Mouse (Mus musculus): ENCODE results near the gene Slc38a7. TPM values are rescaled to one million over a fixed set of nuclear protein-coding genes. Genes with fewer than 3 reads are reported as not detected.

Slc38a7 gene
- 1 to 10 TPM; 6.7 to 6.8 TPM for total RNA-seq (2021)
- long read RNA-seq, experiment 1, transcript Slc38a7-204 (12 exons, 3,315 nt): major isoform, 10 of 15 reads
- long read RNA-seq, experiment 1, partial matches to known transcripts: 1 of 15 reads
- long read RNA-seq, experiment 1, other reads (novel, unspliced or antisense): 4 of 15 reads
- long read RNA-seq, experiment 2, transcript Slc38a7-204 (12 exons, 3,315 nt): major isoform, 7 of 10 reads
- long read RNA-seq, experiment 2, partial matches to known transcripts: 2 of 10 reads
- long read RNA-seq, experiment 2, other reads (novel, unspliced or antisense): 0 of 10 reads

GRCm38 (mm10) chr8:95853102-95853843 is at the start of gene Slc38a7:
Gene Slc38a7 (minus strand): TSS chr8:95853539.
- Histone ChIP-seq H3K27ac (peak within 1 kb of the TSS; percentile 88), H3K4me3 (peak within 1 kb of the TSS; percentile 90)
- intact Hi-C loops (cut with DNase I): no loop called here
- peak; percentile 76 for DNase-seq
- TF ChIP-seq CTCF (IDR thresholded peaks at IDR 0.05): no peak

- no peak for DNase-seq
- no peak overlapping the region for H3K4me3 ChIP-seq
- H3K27ac ChIP-seq: no peak overlapping the region
- intact Hi-C loops (cut with DNase I): no loop called here
- no peak for TF ChIP-seq CTCF (IDR thresholded peaks at IDR 0.05)
Measured at GRCm38 (mm10) chr8:95901864-95902263, 48.5 kb upstream of the Slc38a7 start.

GRCm38 (mm10) chr8:95893701-95894100 is 40.4 kb upstream of the Slc38a7 start:
- Histone ChIP-seq H3K4me3 (no peak overlapping the region), H3K27ac (no peak overlapping the region)
- no peak for TF ChIP-seq CTCF (IDR thresholded peaks at IDR 0.05)
- no peak for DNase-seq
- intact Hi-C loops (cut with DNase I): no loop called here

DNA sequence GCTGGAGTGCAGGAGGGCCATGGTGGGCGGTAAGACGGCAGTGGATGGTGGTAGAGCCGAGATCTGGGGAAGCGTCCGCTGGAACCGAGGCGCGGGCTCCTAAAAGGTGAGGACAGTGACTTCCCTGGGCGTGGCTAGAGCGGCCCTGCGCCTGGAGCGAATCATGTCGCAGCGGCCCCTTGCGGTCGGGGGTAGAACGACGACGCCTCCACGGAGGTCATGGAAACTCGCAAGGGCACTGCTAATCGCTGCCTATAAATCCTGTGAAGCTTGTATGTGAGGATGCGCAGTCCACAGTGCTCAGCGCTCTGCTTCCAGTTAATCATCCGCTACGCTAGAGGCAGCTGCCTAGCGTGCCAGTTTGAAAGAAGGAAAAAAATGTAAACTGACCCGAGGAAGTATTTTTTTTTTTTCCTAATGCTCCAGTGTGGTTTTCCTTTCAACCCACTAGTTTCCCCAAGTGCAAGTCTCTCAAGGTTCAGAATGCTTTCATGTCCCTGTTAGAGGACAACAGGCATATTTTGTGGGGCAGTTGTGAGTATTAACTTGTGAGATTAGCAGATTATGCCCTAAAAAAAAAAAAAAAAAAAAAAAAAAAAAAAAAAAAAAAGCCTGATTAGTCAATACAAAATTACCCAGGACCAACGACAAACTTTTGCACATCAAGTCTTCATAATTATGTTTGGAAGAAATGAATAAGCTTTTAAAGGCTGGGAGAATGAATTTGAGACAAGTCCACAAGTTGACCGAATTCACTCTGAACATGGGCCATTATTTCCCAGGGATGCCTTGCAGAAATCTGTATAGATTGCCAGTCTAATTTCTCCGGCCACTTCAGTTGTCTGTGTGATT is 35.2 kb upstream of the Slc38a7 start, which contains the start of gene Got2:
Gene Got2 (minus strand): TSS at position 263 of the 852 bp plus-strand sequence.
- TF ChIP-seq CTCF (IDR thresholded peaks at IDR 0.05): peak; percentile 95
- intact Hi-C loops (cut with DNase I): no loop called here
- Histone ChIP-seq H3K4me3 (peak within 1 kb of the TSS; percentile 80), H3K27ac (peak within 1 kb of the TSS; percentile 98)
- peak; percentile 93 for DNase-seq

DNA sequence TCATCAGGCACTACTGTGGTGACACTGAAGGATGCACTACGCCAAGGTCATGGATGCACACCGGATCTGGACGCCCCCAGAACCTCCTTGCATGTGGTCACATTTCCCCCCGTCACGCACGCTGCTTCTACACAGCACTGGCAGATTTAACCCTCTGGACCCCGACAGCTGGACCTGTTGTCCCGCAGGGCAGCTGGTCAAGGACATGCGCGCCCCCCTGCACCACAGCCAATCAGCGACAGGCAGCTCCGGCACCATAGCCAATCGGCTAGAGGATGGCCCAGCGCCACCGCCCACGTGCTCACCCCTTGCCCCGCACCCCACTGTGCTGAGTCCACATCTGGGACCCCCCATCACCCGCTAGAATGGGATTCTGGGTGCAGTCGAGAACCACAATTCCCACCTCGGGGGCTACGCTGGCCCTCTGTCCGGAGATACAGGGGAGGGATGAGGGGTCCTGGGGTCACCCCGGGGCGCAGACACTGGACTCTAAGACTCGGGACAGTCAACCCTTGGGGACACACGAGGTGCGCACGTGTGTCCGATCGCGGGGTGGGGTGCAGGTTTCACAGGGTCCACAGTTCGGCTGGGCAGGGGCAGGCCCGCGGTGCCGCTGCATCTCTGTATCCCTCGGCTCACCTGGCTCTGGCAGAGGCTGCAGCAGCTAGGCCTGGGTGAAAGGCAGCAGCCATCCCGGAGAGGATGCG is 34.4 kb upstream of the Slc38a7 start:
- DNase-seq: peak; percentile 95
- intact Hi-C loops (cut with DNase I): no loop called here

GRCm38 (mm10) chr8:95886647-95887577 is 33.6 kb upstream of the Slc38a7 start:
- DNase-seq: peak; percentile 81
- Histone ChIP-seq H3K27ac (peak overlapping the region; percentile 98), H3K4me3 (peak overlapping the region; percentile 80)
- no peak for TF ChIP-seq CTCF (IDR thresholded peaks at IDR 0.05)
- intact Hi-C loops (cut with DNase I): no loop called here

More for the DNA sequence above, 34.4 kb upstream of the Slc38a7 start:
- TF ChIP-seq CTCF (IDR thresholded peaks at IDR 0.05): no peak
- Histone ChIP-seq H3K4me3 (peak overlapping the region; percentile 80), H3K27ac (peak overlapping the region; percentile 98)

DNA sequence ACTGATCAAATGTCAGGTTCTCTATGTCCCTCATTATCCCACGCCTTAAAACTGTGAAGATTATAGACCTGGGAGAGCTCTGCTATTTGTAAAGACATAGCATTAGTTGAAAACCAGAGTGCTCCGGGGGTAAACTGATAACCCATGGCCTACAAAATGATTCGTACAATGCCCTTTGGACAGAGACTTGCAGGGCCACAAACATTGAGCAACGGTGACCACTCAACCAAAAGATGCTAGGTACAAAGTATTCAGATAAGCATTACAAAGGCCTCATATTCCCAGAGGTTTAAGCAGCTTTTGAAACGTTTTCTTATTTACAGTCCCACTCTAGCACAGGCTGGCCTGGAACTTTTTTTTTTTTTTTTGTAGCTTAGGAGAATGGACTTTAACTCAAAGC is 32.6 kb upstream of the Slc38a7 start:
- intact Hi-C loops (cut with DNase I): no loop called here
- no peak for DNase-seq
- Histone ChIP-seq H3K27ac (peak overlapping the region; percentile 98), H3K4me3 (peak overlapping the region; percentile 80)
- no peak for TF ChIP-seq CTCF (IDR thresholded peaks at IDR 0.05)

- intact Hi-C loops (cut with DNase I): no loop called here
- Histone ChIP-seq H3K27ac (peak overlapping the region; percentile 98), H3K4me3 (peak overlapping the region; percentile 80)
- TF ChIP-seq CTCF (IDR thresholded peaks at IDR 0.05): no peak
- peak; percentile 39 for DNase-seq
Measured at GRCm38 (mm10) chr8:95885271-95885841, 32.0 kb upstream of the Slc38a7 start.

DNA sequence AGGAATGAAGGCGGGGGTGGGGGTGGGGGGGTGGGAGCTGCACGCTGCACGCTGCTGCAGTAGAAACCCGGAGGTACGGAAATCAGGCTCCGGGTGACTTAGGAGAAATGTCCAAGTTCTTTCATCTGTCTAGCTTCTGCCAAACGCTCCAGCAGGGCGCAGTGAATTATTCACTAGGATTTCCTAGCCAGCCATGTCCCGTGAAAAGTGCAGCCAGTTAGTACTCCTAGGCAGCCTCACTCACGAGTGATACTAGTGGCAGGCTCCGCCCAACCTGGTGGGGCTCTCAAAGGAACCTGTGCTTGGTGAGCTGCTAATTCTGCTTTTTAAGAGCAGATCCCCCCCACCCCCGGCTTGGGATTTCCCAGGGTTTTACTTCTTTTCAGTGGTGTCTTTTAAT is 31.2 kb upstream of the Slc38a7 start:
- DNase-seq: peak; percentile 29
- intact Hi-C loops (cut with DNase I): no loop called here
- TF ChIP-seq CTCF (IDR thresholded peaks at IDR 0.05): no peak
- Histone ChIP-seq H3K27ac (peak overlapping the region; percentile 98), H3K4me3 (peak overlapping the region; percentile 80)

DNA sequence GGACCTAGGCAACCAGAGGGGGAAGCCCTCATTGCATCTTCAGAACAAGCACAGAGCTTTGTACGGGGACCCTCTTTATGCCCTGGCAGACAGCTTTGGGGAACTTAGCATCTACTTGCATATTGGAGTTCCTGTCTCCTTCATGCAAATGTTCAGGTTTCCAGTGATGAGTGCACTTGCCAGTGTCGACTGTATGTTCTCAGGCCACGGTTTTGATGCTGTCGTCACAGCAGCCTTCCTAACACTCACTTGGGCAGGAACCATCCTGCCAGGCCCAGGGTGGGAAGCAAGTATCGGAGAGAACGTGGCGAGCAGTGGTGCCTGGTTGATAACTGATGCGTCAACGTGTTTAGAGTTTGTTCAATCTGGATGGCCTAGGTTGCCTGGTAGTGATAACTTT is 28.9 kb upstream of the Slc38a7 start:
- no peak for DNase-seq
- no peak for TF ChIP-seq CTCF (IDR thresholded peaks at IDR 0.05)
- peak overlapping the region; percentile 74; the same call in 1 of the 2 replicates for H3K27ac ChIP-seq
- intact Hi-C loops (cut with DNase I): no loop called here
- H3K4me3 ChIP-seq: no peak overlapping the region

- Histone ChIP-seq H3K27ac (peak overlapping the region; percentile 74), H3K4me3 (no peak overlapping the region)
- TF ChIP-seq CTCF (IDR thresholded peaks at IDR 0.05): no peak
- peak; percentile 33 for DNase-seq
- intact Hi-C loops (cut with DNase I): no loop called here
Measured at GRCm38 (mm10) chr8:95881576-95881975, 28.2 kb upstream of the Slc38a7 start.
